Mouse (Mus musculus) liver, postnatal 0 days (tissue): ENCODE data around the gene Cers5. TPM values are rescaled to one million over a fixed set of nuclear protein-coding genes. Genes with fewer than 3 reads are reported as not detected.

Source experiments
- ATAC-seq: fragments of 200-750 bp; cut with Nextera tagmentation; 2 replicates; pipeline ENCODE4 v1.8.0; 2017; ENCODE audit warnings: mild to moderate bottlenecking, moderate library complexity
- DNase-seq: peaks from one replicate; pipeline ENCODE4 v3.0.0-alpha.2; 2016
- H3K27ac ChIP-seq: fragments of 300-500 bp; sonication (generic); 2 replicates; pipeline ENCODE4 v1.5.1; 2014; ENCODE audit warnings: antibody characterized with exemption, moderate library complexity, mild to moderate bottlenecking, low read depth
- H3K27me3 ChIP-seq: fragments of 300-500 bp; sonication (generic); 2 replicates; pipeline ENCODE4 v1.6.1; 2014; ENCODE audit warnings: low read length, control low read depth, mixed read lengths; ENCODE audit not compliant: insufficient read depth
- H3K36me3 ChIP-seq: fragments of 300-500 bp; sonication (generic); replicated peaks from 2 replicates; pipeline ENCODE4 v1.6.1; 2014; ENCODE audit warnings: mild to moderate bottlenecking, control low read depth, low read length, moderate library complexity, mixed read lengths; ENCODE audit not compliant: insufficient read depth
- H3K4me1 ChIP-seq: fragments of 300-500 bp; sonication (generic); 2 replicates; pipeline ENCODE4 v1.6.1; 2014; ENCODE audit warnings: antibody characterized with exemption, mild to moderate bottlenecking, control low read depth; ENCODE audit not compliant: insufficient read depth
- H3K4me2 ChIP-seq: fragments of 300-500 bp; sonication (generic); 2 replicates; pipeline ENCODE4 v1.6.1; 2014; ENCODE audit warnings: low read depth, mild to moderate bottlenecking, low read length, moderate library complexity, mixed read lengths
- H3K4me3 ChIP-seq: fragments of 300-500 bp; sonication (generic); 2 replicates; pipeline ENCODE4 v1.5.1; 2014; ENCODE audit warnings: low read depth, low read length
- H3K9ac ChIP-seq: fragments of 300-500 bp; sonication (generic); replicated peaks from 2 replicates; pipeline ENCODE4 v1.6.1; 2014; ENCODE audit warnings: mild to moderate bottlenecking, moderate library complexity
- H3K9me3 ChIP-seq: fragments of 300-500 bp; sonication (generic); 2 replicates; pipeline ENCODE4 v1.6.1; 2016; ENCODE audit warnings: mild to moderate bottlenecking, control low read depth, low read length, mixed read lengths
- CTCF ChIP-seq: sonication (generic); IDR thresholded peaks from 2 replicates; pipeline ENCODE4 v1.5.1; 2016; ENCODE audit warnings: antibody characterized with exemption, low read depth
- EP300 ChIP-seq: IDR thresholded peaks from 2 replicates; pipeline ENCODE4 v1.6.1; 2016; ENCODE audit warnings: antibody characterized with exemption, low read depth, mild to moderate bottlenecking
- WGBS: fragments of 180-500 bp; shearing (Covaris S2); extraction: QIAGEN DNeasy Blood & Tissue Kit; methylation state at CpG from one replicate; pipeline ENCODE4 v1.1.7; 2014; ENCODE audit not compliant: insufficient replicate concordance; 5-methylcytosine and 5-hydroxymethylcytosine counted together
- polyA plus RNA-seq: library from polyadenylated mRNA; unstranded; fragments of >200 nt; fragmentation: Nextera tagmentation; extraction: Ambion mirVana; gene quantifications from 2 replicates; pipeline ENCODE4 v1.2.1, GENCODE M21; 2015

The Cers5 gene
- polyA plus RNA-seq, 1 experiment from 2014 or later = 7.0 TPM

- H3K36me3 ChIP-seq = peaks cover 3% of the 10 kb centered on the region; the same call in 1 of the 2 replicates
- H3K27me3 ChIP-seq = no peaks in the 10 kb centered on the region
- peak; percentile 50 for DNase-seq
- peak overlapping the region; percentile 50 for H3K4me3 ChIP-seq
- H3K27ac ChIP-seq = peak overlapping the region; percentile 88
- 56% methylated on average over 9 of the region's 9 CpGs for WGBS
- H3K4me2 ChIP-seq = peak overlapping the region; percentile 64
- peaks cover 31% of the 10 kb centered on the region for H3K4me1 ChIP-seq
- TF ChIP-seq CTCF = no peak
- TF ChIP-seq EP300 = 0 out of 2 replicates have a peak, but pooled peaks have one; percentile 47
- ATAC-seq = peak; percentile 46
- H3K9ac ChIP-seq = peak overlapping the region; percentile 68
- no peaks in the 10 kb centered on the region for H3K9me3 ChIP-seq
These were observed 54.1 kb downstream of the Cers5 start for GRCm38 (mm10) chr15:99718461-99719021.

- peak within 1 kb of the TSS; percentile 68 for H3K9ac ChIP-seq
- H3K27ac ChIP-seq = peak within 1 kb of the TSS; percentile 88
These were observed 55.0 kb downstream of the Cers5 start, which contains the start of gene Gpd1 for GRCm38 (mm10) chr15:99717386-99718334. TSS of gene Gpd1 (plus strand) at chr15:99717515.

GRCm38 (mm10) chr15:99716814-99717213 is 55.9 kb downstream of the Cers5 start:
- H3K27ac ChIP-seq = 0 out of 2 replicates have a peak overlapping the region, but pooled peaks have one; percentile 13
- no peak for DNase-seq
- H3K27me3 ChIP-seq = no peaks in the 10 kb centered on the region
- H3K9ac ChIP-seq = no peak overlapping the region
- H3K4me3 ChIP-seq = no peak overlapping the region
- no peak for ATAC-seq
- TF ChIP-seq EP300 = no peak
- no peak for TF ChIP-seq CTCF
- peaks cover 35% of the 10 kb centered on the region for H3K4me1 ChIP-seq
- peaks cover 7% of the 10 kb centered on the region for H3K36me3 ChIP-seq
- H3K4me2 ChIP-seq = no peak overlapping the region
- H3K9me3 ChIP-seq = no peaks in the 10 kb centered on the region
- 81% methylated on average over 12 of the region's 12 CpGs for WGBS

More at GRCm38 (mm10) chr15:99717386-99718334, 55.0 kb downstream of the Cers5 start, which contains the start of gene Gpd1:
- H3K36me3 ChIP-seq = peaks cover 1% of the 10 kb centered on the region; the same call in 1 of the 2 replicates
- WGBS = 48% methylated on average over 23 of the region's 26 CpGs
- no peak for ATAC-seq
- H3K9me3 ChIP-seq = no peaks in the 10 kb centered on the region
- H3K4me3 ChIP-seq = peak within 1 kb of the TSS; percentile 50
- no peak for TF ChIP-seq EP300
- H3K27me3 ChIP-seq = no peaks in the 10 kb centered on the region
- DNase-seq = peak; percentile 59
- peaks cover 28% of the 10 kb centered on the region for H3K4me1 ChIP-seq
- peak within 1 kb of the TSS; percentile 64 for H3K4me2 ChIP-seq

- no peak for DNase-seq
These were observed 56.5 kb downstream of the Cers5 start for GRCm38 (mm10) chr15:99715982-99716746.

GRCm38 (mm10) chr15:99715361-99715865 is 57.3 kb downstream of the Cers5 start:
- Histone ChIP-seq H3K27me3 (no peaks in the 10 kb centered on the region), H3K9ac (0 out of 2 replicates have a peak overlapping the region, but pooled peaks have one; percentile 24), H3K4me1 (peaks cover 39% of the 10 kb centered on the region), H3K4me2 (peak overlapping the region; percentile 29), H3K36me3 (peaks cover 15% of the 10 kb centered on the region), H3K27ac (peak overlapping the region; percentile 70), H3K9me3 (no peaks in the 10 kb centered on the region), H3K4me3 (no peak overlapping the region)
- DNase-seq (peak; percentile 67), ATAC-seq (peak; percentile 70)
- WGBS = 54% methylated on average over 13 of the region's 13 CpGs
- TF ChIP-seq CTCF = no peak
- TF ChIP-seq EP300 = peak; percentile 95

More at GRCm38 (mm10) chr15:99715982-99716746, 56.5 kb downstream of the Cers5 start:
- ATAC-seq = peak; percentile 18
- H3K9ac ChIP-seq = no peak overlapping the region
- WGBS = 50% methylated on average over 11 of the region's 11 CpGs
- peak overlapping the region; percentile 29 for H3K4me2 ChIP-seq
- no peak for TF ChIP-seq EP300
- TF ChIP-seq CTCF = no peak
- no peak overlapping the region for H3K4me3 ChIP-seq
- H3K27me3 ChIP-seq = no peaks in the 10 kb centered on the region
- no peaks in the 10 kb centered on the region for H3K9me3 ChIP-seq
- peaks cover 11% of the 10 kb centered on the region for H3K36me3 ChIP-seq
- peaks cover 36% of the 10 kb centered on the region for H3K4me1 ChIP-seq
- H3K27ac ChIP-seq = peak overlapping the region; percentile 70
